Mouse (Mus musculus) thymus, postnatal 4 days (tissue): ENCODE measurements around the gene Ddx42.
"Not testable (repeated sequence)": the region's sequence is repeated elsewhere in the genome, so short reads cannot be mapped to it uniquely, and the experiment has no call there.

Experiments used
- DNase-seq: peaks from one replicate; pipeline ENCODE4 v3.0.0; 2021

The Ddx42 gene

DNA sequence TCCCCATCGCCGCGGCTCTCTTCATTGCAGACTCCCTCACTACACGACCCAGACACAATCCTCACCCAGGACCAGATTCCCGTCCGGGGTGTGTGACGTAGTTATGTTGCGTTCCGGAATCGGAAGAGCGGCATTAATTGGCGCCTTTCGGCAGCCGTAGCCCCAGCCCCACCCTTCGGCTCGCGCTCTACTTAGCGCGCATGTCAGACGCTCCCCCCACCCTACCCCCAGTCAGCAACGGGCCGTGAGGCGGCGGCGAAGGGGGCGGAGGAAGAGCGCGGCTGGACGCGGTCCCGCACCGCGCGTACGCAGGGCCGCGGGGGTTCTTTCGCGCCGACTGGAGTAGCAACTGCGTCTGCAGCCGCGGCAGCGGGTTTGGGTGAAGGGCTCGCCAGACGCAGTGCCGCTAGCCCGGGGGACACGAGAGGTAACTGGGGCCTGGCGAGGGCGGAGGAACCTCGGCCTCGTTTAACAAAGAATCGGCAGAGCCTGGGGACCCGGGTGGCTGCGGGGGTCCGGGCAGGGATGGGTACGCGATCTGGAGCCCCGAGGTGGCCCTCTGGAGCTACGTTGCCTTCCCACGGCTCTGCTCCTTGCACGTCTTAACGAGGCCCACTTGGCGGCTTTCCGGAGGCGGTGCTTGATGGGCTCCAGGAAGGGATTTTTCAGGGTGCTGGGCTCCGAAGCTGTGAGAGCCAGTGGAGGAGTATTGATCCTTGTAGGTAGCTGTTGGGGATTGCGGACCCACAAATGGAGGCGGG is at the start of gene Ddx42:
Gene Ddx42, plus strand, starts transcription at position 197 of the 761 bp plus-strand sequence.
- DNase-seq = peak; percentile 90

- DNase-seq = peak; percentile 55
These were observed 49.3 kb upstream of the Ddx42 start for GRCm38 (mm10) chr11:106167435-106167834.

- DNase-seq = peak; percentile 87
These were observed 45.9 kb upstream of the Ddx42 start for GRCm38 (mm10) chr11:106170807-106171206.

- DNase-seq = no peak
These were observed 43.5 kb upstream of the Ddx42 start for GRCm38 (mm10) chr11:106173228-106173627.

DNA sequence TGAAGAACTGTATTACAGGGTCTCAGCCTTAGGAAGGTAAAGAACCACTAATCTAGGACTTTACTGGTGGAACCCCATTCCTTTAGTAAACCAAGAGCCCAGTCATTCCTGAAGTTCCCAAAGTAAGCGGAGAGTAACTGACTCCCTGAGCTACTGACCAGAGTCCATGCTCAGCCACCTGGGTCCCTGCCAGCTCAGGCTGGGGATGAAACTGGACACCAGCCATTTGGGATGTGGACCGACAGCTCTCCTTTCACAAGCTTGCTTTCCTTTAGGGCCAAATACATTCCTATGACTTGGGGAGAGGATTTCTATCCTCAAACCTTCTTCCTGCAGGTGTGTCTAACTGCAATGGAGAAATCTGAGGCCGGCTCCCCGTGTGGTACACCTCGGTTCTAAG is 42.4 kb upstream of the Ddx42 start:
- DNase-seq = no peak

DNA sequence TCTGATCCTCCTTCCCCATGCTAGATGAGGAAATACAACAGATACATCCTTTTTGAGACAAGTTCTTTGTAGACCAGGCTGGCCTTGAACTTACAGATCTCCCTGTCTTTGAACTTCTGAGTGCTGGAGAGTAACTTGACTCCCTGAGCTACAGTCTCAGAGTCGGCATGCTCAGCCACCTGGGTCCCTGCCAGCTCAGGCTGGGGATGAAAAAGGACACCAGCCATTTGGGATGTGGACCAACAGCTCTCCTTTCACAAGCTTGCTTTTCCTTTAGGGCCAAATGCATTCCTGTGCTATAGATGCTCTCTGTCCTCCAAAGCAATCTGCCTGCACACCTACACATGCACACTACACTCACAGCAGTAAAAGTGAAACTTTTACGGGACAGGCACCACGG is 41.6 kb upstream of the Ddx42 start:
- DNase-seq = no peak

DNA sequence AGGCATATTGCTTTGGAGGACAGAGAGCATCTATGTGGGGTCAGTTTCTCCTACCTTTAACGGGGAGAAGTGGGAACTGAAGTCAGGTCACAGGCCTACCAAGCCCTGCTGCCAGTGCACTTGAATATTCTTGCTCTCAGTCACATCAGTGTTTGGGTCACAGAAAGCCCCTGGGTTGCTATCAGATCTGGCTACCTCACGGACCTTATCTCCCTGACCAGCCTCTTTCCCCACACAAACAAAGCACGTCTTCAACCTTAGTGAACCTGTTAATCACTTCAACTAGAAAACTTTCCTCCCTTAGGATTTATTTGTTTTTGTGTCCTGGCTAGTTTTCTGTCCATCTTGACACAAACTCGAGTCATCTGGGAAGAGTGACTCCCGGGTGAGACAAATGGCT is 40.4 kb upstream of the Ddx42 start:
- DNase-seq = no peak

GRCm38 (mm10) chr11:106178036-106178782 is 38.5 kb upstream of the Ddx42 start:
- DNase-seq = no peak

- DNase-seq = no peak
These were observed 36.8 kb upstream of the Ddx42 start for GRCm38 (mm10) chr11:106179711-106180448.

DNA sequence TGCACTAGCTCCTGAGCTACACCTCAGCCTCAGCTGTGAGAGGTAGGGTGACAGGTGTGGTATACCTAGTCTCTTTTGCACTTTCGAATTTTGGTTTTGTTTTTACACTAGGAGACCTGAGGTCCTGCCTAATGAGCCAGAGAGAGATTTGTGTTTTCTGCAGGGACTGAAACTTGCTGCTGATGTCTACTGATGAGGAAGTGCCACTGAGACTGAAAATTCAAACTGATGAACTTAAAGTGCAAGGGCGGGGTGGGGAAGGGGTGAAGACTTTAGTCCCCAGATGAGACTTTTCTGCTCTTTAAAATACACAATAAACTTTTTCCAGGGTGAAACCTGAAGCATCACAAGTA is 36.3 kb upstream of the Ddx42 start:
- DNase-seq = no peak

- no peak for DNase-seq
These were observed 29.4 kb upstream of the Ddx42 start for GRCm38 (mm10) chr11:106187326-106187725.

DNA sequence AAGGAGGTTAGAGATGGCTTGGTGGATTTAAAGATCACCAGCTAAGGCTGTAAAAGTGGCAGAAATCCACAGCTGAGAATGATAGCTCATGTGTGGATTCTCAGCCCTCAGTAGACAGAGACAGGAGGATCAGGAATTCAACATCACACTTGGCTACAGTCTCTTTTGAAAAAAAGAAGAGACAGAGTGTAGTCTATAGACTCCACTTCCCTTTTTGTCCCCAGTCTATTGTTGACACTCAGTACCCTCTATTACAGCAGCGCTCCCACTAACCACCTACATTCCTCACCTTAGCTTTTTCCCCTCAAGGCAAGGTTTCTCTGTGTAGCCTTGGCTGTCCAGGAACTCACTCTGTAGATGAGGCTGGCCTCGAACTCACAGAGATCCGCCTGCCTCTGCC is 25.0 kb upstream of the Ddx42 start:
- DNase-seq = no peak

DNA sequence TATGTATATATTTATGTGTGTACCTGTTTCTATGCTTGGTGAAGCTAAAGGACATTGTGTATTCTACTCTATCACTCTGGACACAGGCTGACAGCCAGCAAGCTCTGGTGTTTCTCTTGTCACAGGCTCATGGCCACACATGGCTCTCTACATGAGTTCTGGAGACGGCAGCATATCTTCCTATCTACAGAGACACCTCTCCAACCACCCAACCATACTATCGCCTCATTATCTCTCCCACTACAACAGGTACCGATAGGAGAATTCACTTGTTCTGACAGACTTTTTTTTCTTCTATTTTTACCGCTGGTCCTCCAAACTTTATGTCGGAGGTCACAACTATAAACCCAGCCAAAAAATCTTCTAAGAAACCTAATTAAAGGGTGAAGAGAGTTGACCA is 24.5 kb upstream of the Ddx42 start:
- DNase-seq = no peak

GRCm38 (mm10) chr11:106192657-106193370 is 23.9 kb upstream of the Ddx42 start:
- DNase-seq = no peak

DNA sequence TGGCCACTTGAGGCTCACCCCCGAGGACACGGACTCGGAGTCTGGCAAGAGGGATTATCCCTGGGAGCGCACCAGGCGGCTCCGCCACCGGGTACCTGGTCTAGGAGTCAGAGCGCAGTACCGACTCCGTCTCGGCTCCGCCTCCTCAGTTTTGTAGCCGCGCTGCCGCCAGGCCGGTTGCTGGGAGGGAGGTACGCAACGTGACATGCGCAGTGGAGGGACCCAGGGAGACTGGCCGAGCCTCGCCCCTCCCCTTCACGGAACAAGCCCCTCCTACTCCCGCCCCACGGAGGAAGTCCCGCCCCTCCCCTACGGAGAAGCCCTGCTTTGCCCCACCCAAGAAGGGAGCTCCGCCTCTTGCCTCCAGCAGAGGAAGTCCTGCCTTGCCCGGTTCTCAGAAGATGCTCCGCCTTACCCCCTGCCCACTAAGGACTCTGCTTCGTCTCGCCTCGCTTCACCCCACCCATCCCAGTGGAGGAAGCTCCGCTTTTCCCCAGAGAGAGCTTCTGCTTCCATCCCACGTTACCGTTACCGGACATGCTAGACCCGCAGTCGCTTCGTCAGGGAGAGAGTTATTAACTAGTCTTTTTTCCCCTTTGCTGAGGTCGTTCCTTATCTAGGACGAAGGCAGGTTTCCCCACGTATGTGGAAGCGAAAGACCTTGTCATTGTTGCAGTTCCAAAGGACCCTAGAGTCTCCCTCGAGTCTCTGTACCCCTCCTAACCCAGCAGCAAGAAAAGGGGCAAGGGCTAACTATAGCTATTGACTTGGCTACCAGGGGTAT is 23.2 kb upstream of the Ddx42 start:
- DNase-seq = peak; percentile 98

- DNase-seq = no peak
These were observed 22.6 kb upstream of the Ddx42 start for GRCm38 (mm10) chr11:106194155-106194541.

DNA sequence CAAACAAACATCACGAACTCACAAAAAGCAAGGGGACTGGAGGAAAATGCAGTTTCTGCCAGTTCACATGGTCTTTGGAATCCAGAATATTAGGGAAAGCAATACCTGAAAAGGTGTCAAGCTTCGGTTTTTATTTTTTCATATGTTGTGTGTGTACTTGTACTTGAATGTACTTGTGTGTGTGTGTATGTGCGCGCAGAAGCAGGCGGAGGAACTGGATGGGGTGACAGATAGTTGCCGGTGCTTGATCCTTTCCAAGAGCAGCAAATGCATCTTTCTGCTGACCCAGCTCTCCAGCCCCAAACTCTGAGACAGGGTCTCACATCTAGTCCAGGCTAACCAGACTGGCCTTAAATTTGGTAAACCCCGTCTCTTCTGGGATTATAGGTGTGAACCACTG is 21.8 kb upstream of the Ddx42 start:
- DNase-seq = no peak

GRCm38 (mm10) chr11:106195341-106195740 is 21.4 kb upstream of the Ddx42 start:
- no peak for DNase-seq

GRCm38 (mm10) chr11:106198277-106198676 is 18.4 kb upstream of the Ddx42 start:
- DNase-seq = no peak

GRCm38 (mm10) chr11:106199997-106200396 is 16.7 kb upstream of the Ddx42 start:
- DNase-seq = not testable (repeated sequence)

DNA sequence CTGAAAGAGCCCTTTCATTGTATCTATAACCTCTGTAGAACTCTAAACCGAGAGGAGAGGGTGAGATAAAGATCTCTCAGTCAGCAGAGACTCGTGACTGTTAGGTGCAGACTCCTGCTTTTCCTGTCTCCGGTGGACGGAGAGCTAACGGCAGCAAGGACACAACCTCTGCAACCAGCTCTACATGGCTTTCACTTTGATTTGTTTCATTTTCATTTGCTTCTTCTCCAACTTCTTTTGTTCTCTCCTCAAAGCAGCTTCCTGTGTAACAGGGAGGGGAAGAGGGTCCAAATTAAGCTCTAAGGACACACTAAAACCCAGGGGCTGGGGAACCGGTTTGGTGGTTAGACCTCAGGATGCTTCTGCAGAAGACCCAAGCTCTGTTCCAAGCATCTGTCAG is 16.0 kb upstream of the Ddx42 start:
- no peak for DNase-seq
